Mouse (Mus musculus): ENCODE measurements around the gene Mlxipl.

DNA sequence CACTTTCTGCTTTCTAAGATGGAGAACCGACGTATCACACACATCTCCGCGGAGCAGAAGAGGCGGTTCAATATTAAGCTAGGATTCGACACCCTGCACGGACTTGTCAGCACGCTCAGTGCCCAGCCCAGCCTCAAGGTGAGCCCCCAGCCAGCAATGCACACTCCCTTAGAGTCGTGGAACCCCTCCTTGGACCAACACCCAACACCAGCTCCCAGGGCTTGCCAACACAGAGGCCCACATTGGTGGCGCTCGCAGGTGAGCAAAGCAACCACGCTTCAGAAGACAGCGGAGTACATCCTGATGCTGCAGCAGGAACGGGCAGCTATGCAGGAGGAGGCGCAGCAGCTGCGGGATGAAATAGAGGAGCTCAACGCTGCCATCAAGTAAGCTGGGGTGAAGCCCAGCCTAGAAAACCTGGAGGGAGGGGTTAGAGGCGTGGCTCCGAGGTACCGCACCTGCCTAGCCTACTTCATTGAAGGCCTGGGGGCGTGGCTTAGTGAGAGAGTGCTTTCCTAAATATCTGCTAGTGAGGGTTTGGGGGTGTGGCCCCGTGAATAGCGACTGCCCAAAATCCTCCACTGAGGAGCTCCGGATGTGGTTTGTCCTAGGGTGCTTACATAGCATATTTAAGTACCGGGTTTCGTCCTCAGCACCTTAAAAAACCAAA is 44.2 kb downstream of the Mlxipl start:
- TF ChIP-seq CTCF (IDR thresholded peaks at IDR 0.05; ENCODE audit: low read depth) (no peak), EP300 (IDR thresholded peaks at IDR 0.05; ENCODE audit: low read depth) (no peak)
